In the genomic region with DNA sequence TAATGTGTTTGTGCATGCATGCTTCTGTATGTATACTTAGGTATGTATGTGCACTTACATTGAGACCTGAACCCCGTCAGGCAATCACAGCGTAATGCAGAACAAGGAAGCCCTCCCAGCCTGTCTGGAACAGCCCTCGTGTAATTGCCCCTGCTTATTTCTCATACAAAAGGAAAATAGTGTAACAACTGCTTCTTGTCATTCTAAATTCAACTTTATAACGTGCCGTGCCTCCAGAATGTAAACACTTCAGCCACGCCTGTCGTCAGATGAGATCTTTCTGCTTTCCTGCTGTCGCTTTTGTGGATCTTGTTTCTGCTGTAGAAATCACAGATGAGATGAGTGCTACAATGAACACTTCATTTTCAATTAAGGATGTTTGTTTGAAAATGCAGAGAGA, we compare ENCODE assay signal across 25 mouse cellular contexts. TPM values are rescaled to one million over a fixed set of nuclear protein-coding genes. Genes with fewer than 3 reads are reported as not detected.
A peak's percentile ranks its signal among the peaks of the same experiment; 100 is the strongest.
DNase-seq lines count a peak whose midpoint lies in the region; ATAC-seq and TF ChIP-seq lines count a peak whose summit lies in the region.
"Had no signal": no experiment of that assay in that cellular context is flagged by ENCODE, and none has a peak within 500 bp of the region (broad histone marks: within the 10 kb centered on the region; RNA-seq: fewer than 3 reads in every experiment).

No protein-coding gene starts in this region.

- DNase-seq in embryonic facial prominence, embryonic 10.5 days (ENCODE audit: low spot score), result no peak
- peak; percentile 91 for DNase-seq in lung, embryonic 14.5 days
- DNase-seq in lung, postnatal 25 days (ENCODE audit: low spot score), result no peak
- no peak for DNase-seq in midbrain, embryonic 11.5 days (ENCODE audit: low spot score, missing footprints)
- no peak for DNase-seq in forebrain, embryonic 10.5 days (ENCODE audit: extremely low spot score, low spot score)
- DNase-seq: adrenal gland, adult 8-10 months; cerebellum, adult 2 months; cerebellum, postnatal 14 days; forebrain, postnatal 0 days; heart, adult 2 months; heart, postnatal 10 days; kidney, adult 11 months; kidney, postnatal 14 days; right cerebral cortex, postnatal 4 days; thymus, postnatal 14 days had no signal

- WGBS in embryonic facial prominence, embryonic 12.5 days, result 54% methylated on average over 8 of the region's 8 CpGs
- 72% methylated on average over 8 of the region's 8 CpGs for WGBS in embryonic facial prominence, embryonic 10.5 days
- 16% methylated on average over 8 of the region's 8 CpGs for WGBS in lung, embryonic 14.5 days
- whole genome bisulfite sequencing in midbrain, embryonic 11.5 days, result 77% methylated on average over 8 of the region's 8 CpGs
- 59% methylated on average over 8 of the region's 8 CpGs for WGBS in midbrain, embryonic 15.5 days
- WGBS in stomach, embryonic 15.5 days, result 27% methylated on average over 8 of the region's 8 CpGs
- 85% methylated on average over 8 of the region's 8 CpGs for WGBS in forebrain, embryonic 10.5 days

- no peak for TF ChIP-seq CTCF in lung, embryonic 14.5 days (IDR thresholded peaks at IDR 0.05; ENCODE audit: low read depth)

- H3K36me3 ChIP-seq in embryonic facial prominence, embryonic 12.5 days, result peaks cover 23% of the 10 kb centered on the region
- H3K36me3 ChIP-seq in embryonic facial prominence, embryonic 10.5 days (replicated peaks), result peaks cover 28% of the 10 kb centered on the region
- H3K36me3 ChIP-seq in lung, embryonic 14.5 days (ENCODE audit: insufficient read depth), result peaks cover 17% of the 10 kb centered on the region; the same call in 1 of the 2 replicates
- H3K36me3 ChIP-seq in midbrain, embryonic 11.5 days (ENCODE audit: control insufficient read depth, insufficient read depth, low read length), result no peaks in the 10 kb centered on the region
- 0 out of 2 replicates have a peak, but pooled peaks cover 3% of the 10 kb centered on the region for H3K36me3 ChIP-seq in midbrain, embryonic 15.5 days (replicated peaks)
- no peaks in the 10 kb centered on the region for H3K36me3 ChIP-seq in stomach, embryonic 15.5 days
- peaks cover 35% of the 10 kb centered on the region for H3K36me3 ChIP-seq in forebrain, embryonic 10.5 days (replicated peaks)

- H3K9me3 ChIP-seq in embryonic facial prominence, embryonic 12.5 days, result no peaks in the 10 kb centered on the region
- H3K9me3 ChIP-seq in embryonic facial prominence, embryonic 10.5 days, result no peaks in the 10 kb centered on the region
- no peaks in the 10 kb centered on the region; the same call in 1 of the 2 replicates for H3K9me3 ChIP-seq in lung, embryonic 14.5 days (ENCODE audit: low read depth, low read length)
- no peaks in the 10 kb centered on the region for H3K9me3 ChIP-seq in midbrain, embryonic 11.5 days (ENCODE audit: control insufficient read depth, low read length)
- H3K9me3 ChIP-seq in midbrain, embryonic 15.5 days, result no peaks in the 10 kb centered on the region
- H3K9me3 ChIP-seq in stomach, embryonic 15.5 days, result no peaks in the 10 kb centered on the region
- H3K9me3 ChIP-seq in forebrain, embryonic 10.5 days, result peaks cover 4% of the 10 kb centered on the region; the same call in 1 of the 2 replicates
- H3K9me3 ChIP-seq: G1E; heart, embryonic 13.5 days; limb, embryonic 13.5 days; neural tube, embryonic 13.5 days had no signal

- H3K27me3 ChIP-seq in embryonic facial prominence, embryonic 12.5 days, result no peaks in the 10 kb centered on the region
- H3K27me3 ChIP-seq in embryonic facial prominence, embryonic 10.5 days (replicated peaks; ENCODE audit: low read depth, poor library complexity, severe bottlenecking), result no peaks in the 10 kb centered on the region
- no peaks in the 10 kb centered on the region for H3K27me3 ChIP-seq in lung, embryonic 14.5 days (ENCODE audit: insufficient read depth, low read length)
- H3K27me3 ChIP-seq in midbrain, embryonic 11.5 days (ENCODE audit: control insufficient read depth, insufficient read depth, low read length), result no peaks in the 10 kb centered on the region
- no peaks in the 10 kb centered on the region for H3K27me3 ChIP-seq in midbrain, embryonic 15.5 days (replicated peaks)
- no peaks in the 10 kb centered on the region for H3K27me3 ChIP-seq in stomach, embryonic 15.5 days (replicated peaks)
- H3K27me3 ChIP-seq in forebrain, embryonic 10.5 days (ENCODE audit: poor library complexity, severe bottlenecking), result no peaks in the 10 kb centered on the region
- H3K27me3 ChIP-seq: CH12.LX; heart, embryonic 13.5 days; limb, embryonic 13.5 days; neural tube, embryonic 13.5 days had no signal

- peaks cover 3% of the 10 kb centered on the region; the same call in 1 of the 2 replicates for H3K4me1 ChIP-seq in embryonic facial prominence, embryonic 12.5 days
- H3K4me1 ChIP-seq in embryonic facial prominence, embryonic 10.5 days, result peaks cover 14% of the 10 kb centered on the region
- H3K4me1 ChIP-seq in lung, embryonic 14.5 days (ENCODE audit: insufficient read depth), result no peaks in the 10 kb centered on the region; the same call in 1 of the 2 replicates
- H3K4me1 ChIP-seq in midbrain, embryonic 11.5 days (ENCODE audit: control insufficient read depth, insufficient read depth, low read length), result no peaks in the 10 kb centered on the region
- H3K4me1 ChIP-seq in midbrain, embryonic 15.5 days, result no peaks in the 10 kb centered on the region
- no peaks in the 10 kb centered on the region for H3K4me1 ChIP-seq in stomach, embryonic 15.5 days
- H3K4me1 ChIP-seq in forebrain, embryonic 10.5 days, result peaks cover 10% of the 10 kb centered on the region
- H3K4me1 ChIP-seq: limb, embryonic 13.5 days; neural tube, embryonic 13.5 days had no signal

- H3K9ac ChIP-seq in embryonic facial prominence, embryonic 12.5 days, result no peak overlapping the region
- H3K9ac ChIP-seq in lung, embryonic 14.5 days, result no peak overlapping the region
- no peak overlapping the region for H3K9ac ChIP-seq in midbrain, embryonic 11.5 days (ENCODE audit: low read length)
- no peak overlapping the region for H3K9ac ChIP-seq in midbrain, embryonic 15.5 days
- H3K9ac ChIP-seq in stomach, embryonic 15.5 days, result no peak overlapping the region
- H3K9ac ChIP-seq: forebrain, postnatal 0 days; heart, embryonic 13.5 days; limb, embryonic 13.5 days; liver, embryonic 14.5 days; neural tube, embryonic 13.5 days had no signal

- no peak for ATAC-seq in embryonic facial prominence, embryonic 12.5 days (ENCODE audit: insufficient number of reproducible peaks, insufficient read depth, low FRiP score, low TSS enrichment)
- peak; percentile 85 for ATAC-seq in lung, embryonic 14.5 days (ENCODE audit: insufficient read depth)
- no peak for ATAC-seq in midbrain, embryonic 11.5 days (ENCODE audit: low FRiP score)
- ATAC-seq in midbrain, embryonic 15.5 days (replicated peaks), result no peak
- ATAC-seq in stomach, embryonic 15.5 days (ENCODE audit: insufficient read depth, low FRiP score, low read depth), result no peak
- ATAC-seq: forebrain, postnatal 0 days; hindbrain, embryonic 16.5 days had no signal

- 0 out of 2 replicates have a peak overlapping the region, but pooled peaks have one; percentile 6 for H3K27ac ChIP-seq in embryonic facial prominence, embryonic 12.5 days
- no peak overlapping the region for H3K27ac ChIP-seq in embryonic facial prominence, embryonic 10.5 days (replicated peaks)
- H3K27ac ChIP-seq in lung, embryonic 14.5 days (ENCODE audit: low read depth), result peak overlapping the region; percentile 69
- peak overlapping the region; percentile 44; the same call in 1 of the 2 replicates for H3K27ac ChIP-seq in midbrain, embryonic 11.5 days (ENCODE audit: low read depth, low read length)
- H3K27ac ChIP-seq in midbrain, embryonic 15.5 days, result no peak overlapping the region
- H3K27ac ChIP-seq in stomach, embryonic 15.5 days, result peak overlapping the region; percentile 40; the same call in 1 of the 2 replicates
- no peak overlapping the region for H3K27ac ChIP-seq in forebrain, embryonic 10.5 days
- H3K27ac ChIP-seq: heart, adult 2 months; heart, embryonic 13.5 days; limb, embryonic 13.5 days; liver, embryonic 14.5 days; neural tube, embryonic 13.5 days had no signal

- H3K4me2 ChIP-seq in embryonic facial prominence, embryonic 12.5 days (replicated peaks), result no peak overlapping the region
- peak overlapping the region; percentile 23; the same call in 1 of the 2 replicates for H3K4me2 ChIP-seq in lung, embryonic 14.5 days
- no peak overlapping the region for H3K4me2 ChIP-seq in midbrain, embryonic 11.5 days
- H3K4me2 ChIP-seq in midbrain, embryonic 15.5 days, result no peak overlapping the region
- H3K4me2 ChIP-seq in stomach, embryonic 15.5 days, result no peak overlapping the region
- H3K4me2 ChIP-seq: heart, embryonic 13.5 days; limb, embryonic 13.5 days; neural tube, embryonic 13.5 days had no signal

- H3K4me3 ChIP-seq in embryonic facial prominence, embryonic 12.5 days, result no peak overlapping the region
- no peak overlapping the region for H3K4me3 ChIP-seq in embryonic facial prominence, embryonic 10.5 days
- no peak overlapping the region for H3K4me3 ChIP-seq in lung, embryonic 14.5 days (ENCODE audit: low read depth, low read length)
- H3K4me3 ChIP-seq in midbrain, embryonic 11.5 days (ENCODE audit: low read depth, low read length), result no peak overlapping the region
- H3K4me3 ChIP-seq in midbrain, embryonic 15.5 days, result no peak overlapping the region
- H3K4me3 ChIP-seq in stomach, embryonic 15.5 days (replicated peaks), result no peak overlapping the region
- no peak overlapping the region for H3K4me3 ChIP-seq in forebrain, embryonic 10.5 days
- H3K4me3 ChIP-seq: heart, adult 2 months; heart, embryonic 13.5 days; limb, embryonic 13.5 days; neural tube, embryonic 13.5 days had no signal

RNA-seq across cellular contexts. Expression of gene Tmem260, which starts 30.4 kb away (rescaled TPM):
- polyA plus RNA-seq in embryonic facial prominence, embryonic 12.5 days (2016; fragmentation: Nextera tagmentation; extraction: Ambion mirVana), result 31.1 and 31.4 TPM in 2 replicates
- polyA plus RNA-seq in embryonic facial prominence, embryonic 10.5 days (2016; fragmentation: Nextera tagmentation; extraction: Ambion mirVana), result 19.1 and 20.3 TPM in 2 replicates
- polyA plus RNA-seq in lung, embryonic 14.5 days (2014; fragmentation: Nextera tagmentation; extraction: Ambion mirVana), result 25.9 and 26.7 TPM in 2 replicates
- 25.2 and 27.9 TPM in 2 replicates for polyA plus RNA-seq in midbrain, embryonic 11.5 days (2014; fragmentation: Nextera tagmentation; extraction: Ambion mirVana)
- 17.7 and 20.1 TPM in 2 replicates for polyA plus RNA-seq in midbrain, embryonic 15.5 days (2015; fragmentation: Nextera tagmentation; extraction: Ambion mirVana)
- 17.7 and 19.3 TPM in 2 replicates for polyA plus RNA-seq in stomach, embryonic 15.5 days (2015; fragmentation: Nextera tagmentation; extraction: Ambion mirVana)
- 18.5 and 18.7 TPM in 2 replicates for polyA plus RNA-seq in forebrain, embryonic 10.5 days (2016; fragmentation: Nextera tagmentation; extraction: Ambion mirVana)

Comparison
In these comparisons a context has a peak if more than half of its experiments do, and no peak if none do; other contexts are left out.
1. H3K27ac ChIP-seq: peak in embryonic facial prominence, embryonic 12.5 days (single experiment), lung, embryonic 14.5 days (single experiment), midbrain, embryonic 11.5 days (single experiment) and stomach, embryonic 15.5 days (single experiment); none in embryonic facial prominence, embryonic 10.5 days (single experiment), midbrain, embryonic 15.5 days (single experiment) and forebrain, embryonic 10.5 days (single experiment).